Mouse (Mus musculus) embryo, embryonic 10.5 days (tissue): ENCODE measurements at regions not wholly inside any gene's neighbourhood (a gene's known extent, or its start where the extent isn't known, plus 50 kb on each side); places are given as distances from the start of the nearest gene placed in this dataset.

ENCODE experiments used
- DNase-seq: peaks from one replicate; pipeline ENCODE4 v3.0.0-alpha.2; 2015; ENCODE audit warnings: low spot score

DNA sequence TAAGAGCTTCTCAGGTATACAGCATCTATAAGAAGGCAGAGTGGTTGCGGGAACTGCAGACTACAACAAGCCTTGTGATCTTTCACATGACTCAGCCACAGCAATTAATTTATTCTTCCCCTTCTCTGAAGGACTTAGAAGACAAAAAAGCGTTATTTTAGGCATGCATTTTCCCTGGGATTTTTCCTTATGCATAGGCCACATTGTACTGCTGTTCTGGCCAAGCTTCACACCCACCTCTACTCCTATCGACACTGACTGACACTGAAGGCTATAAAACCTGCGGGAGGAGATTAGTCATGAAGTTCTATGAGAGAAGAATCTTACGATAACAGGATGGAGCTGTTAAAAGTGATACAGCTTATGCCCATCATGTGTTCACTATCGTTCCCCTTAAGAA, 441.9 kb downstream of the Tox3 start:
- no peak for DNase-seq

GRCm38 (mm10) chr8:89905588-89905987, 442.6 kb downstream of the Tox3 start:
- DNase-seq = no peak

GRCm38 (mm10) chr8:89903346-89903745, 444.8 kb downstream of the Tox3 start:
- DNase-seq = no peak

- DNase-seq = peak; percentile 25
These were observed 475.4 kb downstream of the Tox3 start for GRCm38 (mm10) chr8:89872768-89873167.

- no peak for DNase-seq
These were observed 476.2 kb downstream of the Tox3 start for GRCm38 (mm10) chr8:89871966-89872365.

GRCm38 (mm10) chr8:89859813-89860212, 488.3 kb downstream of the Tox3 start:
- DNase-seq = no peak

- DNase-seq = no peak
These were observed 489.3 kb downstream of the Tox3 start for GRCm38 (mm10) chr8:89858706-89859385.

DNA sequence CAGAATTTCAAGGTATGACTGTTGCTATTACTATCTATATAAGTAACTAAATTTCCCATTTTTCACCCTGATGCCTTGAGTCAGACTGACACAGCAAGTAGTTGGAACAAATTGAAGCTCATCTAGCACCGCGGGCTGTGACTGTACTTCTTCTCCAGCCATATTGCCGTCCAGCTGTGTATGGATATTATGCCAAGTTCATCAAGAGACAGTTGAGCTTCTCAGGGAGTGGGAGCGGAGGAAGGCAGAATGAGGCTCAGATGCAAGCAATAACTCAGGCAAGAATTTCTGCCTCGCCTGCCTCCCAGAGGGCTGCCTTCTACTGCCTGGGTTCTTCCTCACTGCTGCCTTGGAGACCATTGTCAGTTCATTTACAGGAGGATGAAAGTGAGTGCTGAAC, 492.6 kb downstream of the Tox3 start:
- DNase-seq = no peak

DNA sequence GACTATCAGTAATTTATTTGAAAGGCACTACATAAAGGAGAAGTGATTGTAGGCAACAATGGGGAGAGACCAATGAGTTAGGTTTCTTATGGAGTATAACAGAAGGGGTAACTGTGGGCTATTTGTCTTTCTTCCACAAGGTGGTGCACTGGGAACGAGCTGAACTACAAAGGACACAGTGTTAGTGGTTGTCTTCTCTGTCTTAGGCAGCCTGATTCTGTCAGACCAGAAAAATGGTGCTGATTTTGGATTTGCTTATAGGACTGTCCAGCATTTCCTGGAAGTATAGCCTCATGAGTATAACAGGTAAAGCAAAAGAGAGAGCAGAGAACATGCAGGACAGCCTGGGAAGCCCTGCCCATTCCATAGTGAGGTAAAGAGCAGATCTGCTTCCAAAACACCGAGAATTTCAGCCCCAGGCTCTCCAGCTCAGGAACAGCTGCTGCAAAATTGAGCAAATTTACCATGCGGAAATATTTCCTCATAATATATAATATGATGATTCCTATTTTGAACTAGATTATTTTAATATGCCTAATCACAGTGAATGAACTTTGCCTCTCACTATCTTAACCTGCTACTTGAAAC, 497.8 kb downstream of the Tox3 start:
- peak; percentile 84 for DNase-seq

- DNase-seq = peak; percentile 80
These were observed 498.5 kb downstream of the Tox3 start for GRCm38 (mm10) chr8:89849416-89850208.

DNA sequence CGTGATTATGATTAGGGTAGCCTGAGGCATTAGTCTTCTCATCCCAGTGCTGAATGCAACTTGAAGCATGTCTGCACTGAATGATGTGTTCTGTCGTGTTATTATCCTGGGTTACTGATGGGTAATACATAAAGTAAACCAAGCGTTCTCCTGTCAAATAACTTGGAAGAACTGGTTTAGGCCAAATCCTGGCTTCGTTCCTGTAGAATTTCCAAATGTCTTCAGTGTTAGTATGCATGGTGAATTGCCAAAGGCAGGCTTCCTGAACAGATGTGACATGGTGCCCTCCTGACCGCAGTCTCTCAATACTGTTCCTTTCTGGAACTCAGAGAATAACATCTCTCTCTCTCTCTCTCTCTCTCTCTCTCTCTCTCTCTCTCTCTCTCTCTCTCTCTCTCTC, 509.6 kb downstream of the Tox3 start:
- no peak for DNase-seq

GRCm38 (mm10) chr8:89833715-89834114, 514.4 kb downstream of the Tox3 start:
- DNase-seq = peak; percentile 18

GRCm38 (mm10) chr8:89824586-89824985, 523.6 kb downstream of the Tox3 start:
- no peak for DNase-seq

DNA sequence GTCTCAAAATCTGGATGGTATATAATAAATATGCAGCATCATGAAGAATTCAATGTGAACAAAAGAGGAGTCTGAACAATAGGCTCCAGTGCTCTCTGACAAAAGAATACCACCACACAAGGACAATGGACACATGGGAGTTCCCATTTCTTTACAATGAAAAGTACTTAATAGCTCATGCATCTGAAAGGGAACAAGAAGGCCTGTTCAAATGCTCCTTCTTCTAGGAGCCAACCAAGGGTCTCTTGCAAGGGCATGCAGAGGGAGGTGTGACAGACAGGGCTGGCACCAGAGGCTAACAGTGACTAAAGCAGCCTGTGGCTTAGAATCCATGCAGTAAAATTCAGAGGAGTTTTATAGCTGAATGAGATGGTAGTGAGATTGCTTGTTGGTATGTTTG, 524.5 kb downstream of the Tox3 start:
- DNase-seq = peak; percentile 65

DNA sequence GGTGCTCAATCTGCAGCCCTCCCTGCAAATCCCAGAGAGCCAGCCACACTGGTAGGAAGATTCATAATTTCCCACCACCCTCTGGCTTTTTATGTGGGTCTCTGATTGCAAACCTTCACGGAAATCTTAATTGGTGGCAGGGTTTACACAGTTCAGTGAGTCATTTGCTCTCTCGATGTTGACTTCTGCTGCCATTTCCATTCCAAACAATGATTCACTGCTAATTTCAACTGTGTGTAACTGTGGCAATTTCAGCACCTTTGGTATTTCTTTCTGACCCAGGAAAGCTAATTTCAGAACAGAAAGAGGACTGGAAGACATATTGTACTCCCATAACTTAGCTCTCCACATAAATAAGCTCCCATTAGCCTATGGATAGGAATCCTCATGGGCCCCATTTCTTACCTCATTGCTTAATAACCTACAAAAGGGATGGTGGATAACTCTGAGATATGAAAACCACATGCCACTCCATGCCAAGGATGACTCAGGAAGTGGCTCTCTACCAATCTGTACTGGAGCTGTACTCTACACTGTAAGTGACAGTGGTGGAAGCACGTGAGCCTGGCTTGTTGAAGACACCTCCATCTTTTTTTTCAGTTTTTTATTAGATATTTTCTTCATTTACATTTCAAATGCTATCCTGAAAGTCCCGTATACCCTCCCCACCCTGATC, 536.0 kb downstream of the Tox3 start:
- no peak for DNase-seq

- no peak for DNase-seq
These were observed 559.8 kb downstream of the Tox3 start for GRCm38 (mm10) chr8:89788296-89788695.

GRCm38 (mm10) chr8:89787050-89787905, 560.9 kb downstream of the Tox3 start:
- DNase-seq = no peak

DNA sequence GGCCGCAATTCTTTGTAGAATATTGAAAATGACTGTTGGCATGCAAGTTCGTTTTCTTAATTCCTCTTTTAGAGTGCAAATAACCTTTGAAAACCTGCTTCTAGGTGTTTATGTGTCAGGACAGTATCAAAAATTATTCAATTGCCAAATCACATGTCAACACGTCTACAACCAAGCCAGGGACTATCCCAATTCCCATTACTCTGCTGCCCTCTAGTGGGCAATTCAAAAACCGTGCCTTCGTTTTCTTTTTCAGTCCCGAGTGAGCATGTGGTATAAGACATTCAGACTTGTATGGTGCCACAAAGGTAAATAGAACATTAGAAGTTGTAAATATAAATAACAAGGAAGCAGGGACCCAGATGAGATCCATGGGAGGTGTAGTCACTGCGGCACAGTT, 563.1 kb downstream of the Tox3 start:
- DNase-seq = peak; percentile 93

DNA sequence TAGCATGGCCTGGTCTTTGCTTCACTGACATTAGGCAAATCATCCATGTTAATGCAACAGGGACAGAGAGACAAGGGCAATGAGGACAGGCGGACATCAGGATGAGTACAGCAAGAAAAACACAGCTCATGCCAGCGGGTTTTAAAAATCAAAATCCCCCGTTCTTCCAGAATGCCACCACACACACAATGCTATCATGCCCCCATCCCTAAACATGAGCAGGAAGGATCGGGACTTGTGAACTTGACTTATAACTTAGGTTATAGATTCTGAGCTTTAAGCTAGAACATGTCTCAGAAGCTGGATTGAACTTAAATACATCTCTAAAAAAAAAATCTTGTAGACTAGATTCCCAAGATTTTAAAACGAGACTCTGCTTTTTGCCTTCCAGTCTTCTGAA, 564.8 kb downstream of the Tox3 start:
- DNase-seq = no peak

- no peak for DNase-seq
These were observed 581.8 kb downstream of the Tox3 start for GRCm38 (mm10) chr8:89766387-89766786.

DNA sequence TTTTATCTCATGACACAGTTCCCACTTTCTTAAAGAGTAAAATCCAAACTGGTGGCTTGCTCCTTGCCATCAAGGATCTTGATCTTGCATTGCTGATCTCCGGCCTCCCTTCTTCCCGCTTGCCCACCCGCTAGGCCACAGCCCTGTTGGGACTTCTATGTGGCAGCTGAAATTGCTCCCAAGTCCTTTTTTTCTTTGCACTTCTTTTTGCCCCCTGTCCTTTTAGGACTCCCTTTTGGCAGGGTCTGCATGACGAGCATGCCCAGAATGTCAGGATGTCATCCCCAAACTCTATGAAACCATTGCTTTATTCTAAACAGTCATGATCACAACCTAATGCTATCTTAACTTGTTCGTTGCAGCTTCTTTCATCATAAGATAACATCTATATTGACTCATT, 588.6 kb downstream of the Tox3 start:
- DNase-seq = no peak

- DNase-seq = no peak
These were observed 589.4 kb downstream of the Tox3 start for GRCm38 (mm10) chr8:89758695-89759094.
